ENCODE assay signal across 9 mouse cellular contexts in the genomic region with DNA sequence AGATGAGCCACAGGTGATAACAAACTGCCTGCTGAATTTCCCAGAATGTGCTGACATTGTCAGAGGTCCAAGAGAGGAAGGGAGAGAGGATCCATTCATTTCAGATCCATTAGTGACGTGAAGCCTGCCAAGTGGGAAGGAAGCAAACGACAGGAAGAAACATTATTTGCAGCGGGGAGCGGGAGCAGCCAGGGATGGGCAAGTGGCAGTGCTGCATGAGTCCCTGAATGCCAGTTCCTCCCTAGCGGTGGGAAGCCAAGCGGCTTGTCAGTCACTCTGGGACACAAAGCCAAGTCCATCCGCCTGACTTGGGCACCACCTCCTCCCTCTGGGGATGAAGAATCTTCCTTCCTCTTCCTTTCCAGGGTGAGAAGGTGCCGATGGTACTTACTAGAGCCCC.
A peak's percentile ranks its signal among the peaks of the same experiment; 100 is the strongest.
DNase-seq lines count a peak whose midpoint lies in the region; ATAC-seq and TF ChIP-seq lines count a peak whose summit lies in the region.
"Had no signal": no experiment of that assay in that cellular context is flagged by ENCODE, and none has a peak within 500 bp of the region (broad histone marks: within the 10 kb centered on the region; RNA-seq: fewer than 3 reads in every experiment).

No protein-coding gene starts in this region.

- WGBS in embryonic facial prominence, embryonic 10.5 days = 66% methylated on average over 8 of the region's 8 CpGs
- 39% methylated on average over 8 of the region's 8 CpGs for WGBS in kidney, embryonic 14.5 days

- ATAC-seq in kidney, embryonic 14.5 days (ENCODE audit: low FRiP score, low TSS enrichment) = no peak

- H3K36me3 ChIP-seq in embryonic facial prominence, embryonic 10.5 days (replicated peaks) = no peaks in the 10 kb centered on the region
- no peaks in the 10 kb centered on the region for H3K36me3 ChIP-seq in kidney, embryonic 14.5 days (ENCODE audit: control insufficient read depth, insufficient read depth, low read length)
- H3K36me3 ChIP-seq: neural tube, embryonic 12.5 days had no signal

- H3K9me3 ChIP-seq in embryonic facial prominence, embryonic 10.5 days = no peaks in the 10 kb centered on the region
- H3K9me3 ChIP-seq in kidney, embryonic 14.5 days (ENCODE audit: control insufficient read depth, low read length) = no peaks in the 10 kb centered on the region
- H3K9me3 ChIP-seq: neural tube, embryonic 12.5 days had no signal

- H3K27me3 ChIP-seq in embryonic facial prominence, embryonic 10.5 days (replicated peaks; ENCODE audit: low read depth, poor library complexity, severe bottlenecking) = 0 out of 2 replicates have a peak, but pooled peaks cover 9% of the 10 kb centered on the region
- no peaks in the 10 kb centered on the region for H3K27me3 ChIP-seq in kidney, embryonic 14.5 days (ENCODE audit: control insufficient read depth, insufficient read depth, low read length)
- H3K27me3 ChIP-seq: neural tube, embryonic 12.5 days had no signal

- peaks cover 50% of the 10 kb centered on the region for H3K4me1 ChIP-seq in embryonic facial prominence, embryonic 10.5 days
- peaks cover 19% of the 10 kb centered on the region for H3K4me1 ChIP-seq in kidney, embryonic 14.5 days (ENCODE audit: control insufficient read depth, insufficient read depth, low read length)
- H3K4me1 ChIP-seq: neural tube, embryonic 12.5 days had no signal

- H3K9ac ChIP-seq in kidney, embryonic 14.5 days (ENCODE audit: low read depth, low read length) = no peak overlapping the region
- H3K9ac ChIP-seq: neural tube, embryonic 12.5 days had no signal

- TF ChIP-seq CTCF in layer of hippocampus, adult 2 months (conservative IDR thresholded peaks at IDR 0.05) = peak; percentile 54

- 0 out of 2 replicates have a peak overlapping the region, but pooled peaks have one; percentile 10 for H3K4me2 ChIP-seq in kidney, embryonic 14.5 days (replicated peaks; ENCODE audit: low read depth, low read length)
- H3K4me2 ChIP-seq: neural tube, embryonic 12.5 days had no signal

- H3K27ac ChIP-seq in layer of hippocampus, adult 2 months = no peak overlapping the region
- H3K27ac ChIP-seq in embryonic facial prominence, embryonic 10.5 days (replicated peaks) = peak overlapping the region; percentile 65; the same call in 1 of the 2 replicates
- H3K27ac ChIP-seq in kidney, embryonic 14.5 days (ENCODE audit: low read depth, low read length) = no peak overlapping the region
- H3K27ac ChIP-seq: neural tube, embryonic 12.5 days had no signal

- DNase-seq in layer of hippocampus, adult 2 months (ENCODE audit: low spot score in 2 of 2) = peak in 1 of 2 experiments; percentile 16
- DNase-seq in layer of hippocampus, adult 9-11 months = no peak
- no peak for DNase-seq in embryonic facial prominence, embryonic 10.5 days (ENCODE audit: low spot score)
- peak; percentile 58 to 73 for DNase-seq in lung, postnatal 4 days
- DNase-seq in thymus, postnatal 4 days = no peak
- no peak for DNase-seq in frontal cortex, adult 2 months (ENCODE audit: extremely low spot score in 1 of 2, low spot score in 1 of 2)
- DNase-seq in thymus, adult 18-20 months = no peak

- H3K4me3 ChIP-seq in layer of hippocampus, adult 2 months = peak overlapping the region; percentile 2; the same call in 1 of the 2 replicates
- no peak overlapping the region for H3K4me3 ChIP-seq in embryonic facial prominence, embryonic 10.5 days
- no peak overlapping the region for H3K4me3 ChIP-seq in kidney, embryonic 14.5 days (ENCODE audit: low read length)
- H3K4me3 ChIP-seq: neural tube, embryonic 12.5 days had no signal

Comparison
In these comparisons a context has a peak if more than half of its experiments do, and no peak if none do; other contexts are left out.
1. DNase-seq: peak in lung, postnatal 4 days (2 of 2); none in layer of hippocampus, adult 9-11 months (single experiment), embryonic facial prominence, embryonic 10.5 days (single experiment), thymus, postnatal 4 days (single experiment), frontal cortex, adult 2 months (0 of 2) and thymus, adult 18-20 months (0 of 2).